Mouse (Mus musculus) kidney, postnatal 0 days (tissue): ENCODE results near the gene Cdc20. TPM values are rescaled to one million over a fixed set of nuclear protein-coding genes. Genes with fewer than 3 reads are reported as not detected.
A peak's percentile ranks its signal among the peaks of the same experiment; 100 is the strongest.

Experiments
- ATAC-seq: fragments of 200-750 bp; cut with Nextera tagmentation; replicated peaks from 2 replicates; pipeline ENCODE4 v1.8.0; 2017; ENCODE audit warnings: low read depth, moderate number of reproducible peaks, moderate TSS enrichment, moderate library complexity; ENCODE audit not compliant: low FRiP score
- DNase-seq: peaks from one replicate; pipeline ENCODE4 v3.0.0-alpha.2; 2016; ENCODE audit warnings: low spot score
- H3K27ac ChIP-seq: fragments of 300-500 bp; sonication (generic); 2 replicates; pipeline ENCODE4 v1.5.1; 2014; ENCODE audit warnings: mild to moderate bottlenecking
- H3K27me3 ChIP-seq: fragments of 300-500 bp; sonication (generic); 2 replicates; pipeline ENCODE4 v1.6.1; 2014; ENCODE audit warnings: low read length, mixed read lengths; ENCODE audit not compliant: insufficient read depth
- H3K36me3 ChIP-seq: fragments of 300-500 bp; sonication (generic); 2 replicates; pipeline ENCODE4 v1.6.1; 2014; ENCODE audit warnings: low read length, mixed read lengths; ENCODE audit not compliant: insufficient read depth
- H3K4me1 ChIP-seq: fragments of 300-500 bp; sonication (generic); replicated peaks from 2 replicates; pipeline ENCODE4 v1.6.1; 2014; ENCODE audit warnings: antibody characterized with exemption, low read length, mixed read lengths; ENCODE audit not compliant: insufficient read depth
- H3K4me2 ChIP-seq: fragments of 300-500 bp; sonication (generic); 2 replicates; pipeline ENCODE4 v1.6.1; 2014; ENCODE audit warnings: mild to moderate bottlenecking, low read length, moderate library complexity, mixed read lengths
- H3K4me3 ChIP-seq: fragments of 300-500 bp; sonication (generic); replicated peaks from 2 replicates; pipeline ENCODE4 v1.5.1; 2014; ENCODE audit warnings: low read depth, low read length
- H3K9ac ChIP-seq: fragments of 300-500 bp; sonication (generic); 2 replicates; pipeline ENCODE4 v1.6.1; 2014; ENCODE audit warnings: low read depth, low read length
- H3K9me3 ChIP-seq: fragments of 300-500 bp; sonication (generic); replicated peaks from 2 replicates; pipeline ENCODE4 v1.6.1; 2016; ENCODE audit warnings: low read length, inconsistent platforms, mixed read lengths
- CTCF ChIP-seq: IDR thresholded peaks from 2 replicates; pipeline ENCODE4 v1.5.1; 2016; ENCODE audit warnings: antibody characterized with exemption, low read depth, mild to moderate bottlenecking, moderate library complexity
- WGBS: fragments of 180-500 bp; shearing (Covaris S2); extraction: QIAGEN DNeasy Blood & Tissue Kit; methylation state at CpG from one replicate; pipeline ENCODE4 v1.1.7; 2014; 5-methylcytosine and 5-hydroxymethylcytosine counted together
- polyA plus RNA-seq: library from polyadenylated mRNA; unstranded; fragments of >200 nt; fragmentation: Nextera tagmentation; extraction: Ambion mirVana; gene quantifications from 2 replicates; pipeline ENCODE4 v1.2.1, GENCODE M21; 2015

Cdc20 gene
- polyA plus RNA-seq, 1 experiment from 2014 or later: 117 TPM

- Histone ChIP-seq H3K4me1 (no peaks in the 10 kb centered on the region), H3K4me3 (no peak within 1 kb of the TSS), H3K9ac (no peak within 1 kb of the TSS), H3K9me3 (no peaks in the 10 kb centered on the region), H3K36me3 (no peaks in the 10 kb centered on the region), H3K4me2 (no peak within 1 kb of the TSS), H3K27ac (no peak within 1 kb of the TSS), H3K27me3 (no peaks in the 10 kb centered on the region)
- 62% methylated on average over 9 of the region's 9 CpGs for WGBS
- no peak for TF ChIP-seq CTCF
- DNase-seq: no peak
- no peak for ATAC-seq
These were observed 20.3 kb upstream of the Cdc20 start, which contains the start of gene Mpl for GRCm38 (mm10) chr4:118457345-118457975. TSS of gene Mpl (minus strand) at chr4:118457513.

GRCm38 (mm10) chr4:118446415-118447153 lies 9.4 kb upstream of the Cdc20 start:
- H3K36me3 ChIP-seq: no peaks in the 10 kb centered on the region
- peak overlapping the region; percentile 38; the same call in 1 of the 2 replicates for H3K9ac ChIP-seq
- H3K9me3 ChIP-seq: no peaks in the 10 kb centered on the region
- H3K27ac ChIP-seq: no peak overlapping the region
- peak overlapping the region; percentile 73 for H3K4me2 ChIP-seq
- no peak; the same call in 1 of the 2 replicates for TF ChIP-seq CTCF
- ATAC-seq (no peak), DNase-seq (no peak)
- no peaks in the 10 kb centered on the region for H3K4me1 ChIP-seq
- H3K4me3 ChIP-seq: peak overlapping the region; percentile 38
- WGBS: 27% methylated on average over 24 of the region's 24 CpGs
- H3K27me3 ChIP-seq: no peaks in the 10 kb centered on the region

DNA sequence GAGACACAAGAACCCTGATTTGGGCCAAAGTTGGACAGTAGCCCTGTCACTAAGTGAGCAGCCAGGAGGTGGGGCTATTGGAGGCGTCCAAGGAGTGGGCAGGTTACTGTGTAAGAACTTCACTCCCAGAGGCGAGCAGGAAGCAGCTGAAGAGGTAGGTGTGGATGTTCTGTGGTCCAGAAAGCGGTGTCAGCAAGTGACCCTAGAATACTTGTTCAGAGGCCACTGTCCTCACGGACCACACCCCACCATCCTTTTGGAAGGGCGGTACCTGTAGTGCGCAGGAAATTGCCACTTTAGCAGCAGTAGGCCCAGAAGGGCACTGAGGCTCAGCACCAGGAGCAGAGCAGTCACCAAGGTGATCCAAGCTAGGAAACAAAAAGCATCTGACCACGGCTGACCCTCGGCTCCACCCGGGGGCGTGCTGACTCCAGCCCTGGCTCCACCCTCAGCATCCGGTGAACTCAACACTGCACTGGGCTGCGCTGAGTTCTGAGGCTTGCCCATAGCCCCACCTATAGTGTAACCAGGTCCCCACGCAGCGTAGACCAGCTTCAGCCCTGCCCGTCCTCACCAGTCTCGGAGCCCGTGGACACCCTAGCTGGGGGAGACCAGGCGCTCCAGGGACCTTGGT lies 8.7 kb upstream of the Cdc20 start:
- H3K4me3 ChIP-seq: peak overlapping the region; percentile 38
- H3K9me3 ChIP-seq: no peaks in the 10 kb centered on the region
- peak overlapping the region; percentile 38; the same call in 1 of the 2 replicates for H3K9ac ChIP-seq
- H3K4me2 ChIP-seq: peak overlapping the region; percentile 73
- TF ChIP-seq CTCF: peak; percentile 55
- H3K27ac ChIP-seq: no peak overlapping the region
- H3K27me3 ChIP-seq: no peaks in the 10 kb centered on the region
- no peaks in the 10 kb centered on the region for H3K36me3 ChIP-seq
- DNase-seq (peak; percentile 64), ATAC-seq (peak; percentile 82)
- WGBS: 16% methylated on average over 18 of the region's 18 CpGs
- no peaks in the 10 kb centered on the region for H3K4me1 ChIP-seq

- DNase-seq (no peak), ATAC-seq (no peak)
- no peak overlapping the region for H3K4me3 ChIP-seq
- H3K9ac ChIP-seq: no peak overlapping the region
- H3K9me3 ChIP-seq: no peaks in the 10 kb centered on the region
- no peak for TF ChIP-seq CTCF
- H3K4me2 ChIP-seq: no peak overlapping the region
- H3K36me3 ChIP-seq: no peaks in the 10 kb centered on the region
- WGBS: 83% methylated on average over 10 of the region's 10 CpGs
- no peak overlapping the region for H3K27ac ChIP-seq
- H3K4me1 ChIP-seq: no peaks in the 10 kb centered on the region
- no peaks in the 10 kb centered on the region for H3K27me3 ChIP-seq
These were observed 7.9 kb upstream of the Cdc20 start for GRCm38 (mm10) chr4:118445088-118445487.

DNA sequence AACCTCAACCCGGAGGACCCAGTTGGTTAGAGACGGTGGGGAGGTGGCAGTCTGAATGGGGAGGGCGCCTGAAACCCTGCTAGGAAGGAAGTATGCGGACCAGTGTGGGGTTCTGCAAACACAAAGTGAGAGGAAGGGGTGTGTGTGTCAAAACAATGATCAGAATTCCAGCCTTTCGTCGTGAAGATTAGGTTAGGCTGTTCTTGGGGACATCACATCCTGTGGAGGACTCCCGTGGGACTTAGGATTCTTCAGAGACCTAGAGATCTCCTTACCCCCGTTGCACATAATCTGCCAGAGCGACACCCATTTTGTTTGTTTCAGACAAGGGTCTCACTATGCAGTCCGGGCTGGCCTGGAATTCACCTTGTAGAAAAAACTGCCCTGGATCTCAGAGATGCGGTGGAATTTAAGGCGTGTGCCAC lies 689 bp upstream of the Cdc20 start:
- Histone ChIP-seq H3K9ac (peak overlapping the region; percentile 69), H3K4me2 (peak overlapping the region; percentile 95), H3K4me3 (peak overlapping the region; percentile 53), H3K27ac (peak overlapping the region; percentile 91), H3K9me3 (no peaks in the 10 kb centered on the region), H3K27me3 (no peaks in the 10 kb centered on the region), H3K4me1 (peaks cover 6% of the 10 kb centered on the region), H3K36me3 (0 out of 2 replicates have a peak, but pooled peaks cover 5% of the 10 kb centered on the region)
- WGBS: 7% methylated on average over 12 of the region's 12 CpGs
- no peak for TF ChIP-seq CTCF
- ATAC-seq: no peak
- peak; percentile 70 for DNase-seq

GRCm38 (mm10) chr4:118432332-118432731 lies 4.8 kb downstream of the Cdc20 start:
- Histone ChIP-seq H3K4me1 (peaks cover 25% of the 10 kb centered on the region), H3K27me3 (no peaks in the 10 kb centered on the region), H3K4me2 (no peak overlapping the region), H3K9ac (no peak overlapping the region), H3K36me3 (peaks cover 28% of the 10 kb centered on the region), H3K9me3 (no peaks in the 10 kb centered on the region), H3K27ac (peak overlapping the region; percentile 36; the same call in 1 of the 2 replicates), H3K4me3 (no peak overlapping the region)
- no peak for DNase-seq
- no peak for TF ChIP-seq CTCF
- no peak for ATAC-seq
- WGBS: 62% methylated on average over 8 of the region's 8 CpGs
